Mouse (Mus musculus): ENCODE results near the gene Gm7879. TPM values are rescaled to one million over a fixed set of nuclear protein-coding genes. Genes with fewer than 3 reads are reported as not detected.
A peak's percentile ranks its signal among the peaks of the same experiment; 100 is the strongest.
"Not testable (repeated sequence)": the region's sequence is repeated elsewhere in the genome, so short reads cannot be mapped to it uniquely, and the experiment has no call there.

Gene Gm7879
- not detected in 2 replicates for polyA plus RNA-seq (2011; ENCODE audit: insufficient read depth, insufficient read length, low replicate concordance, missing spikeins)

DNA sequence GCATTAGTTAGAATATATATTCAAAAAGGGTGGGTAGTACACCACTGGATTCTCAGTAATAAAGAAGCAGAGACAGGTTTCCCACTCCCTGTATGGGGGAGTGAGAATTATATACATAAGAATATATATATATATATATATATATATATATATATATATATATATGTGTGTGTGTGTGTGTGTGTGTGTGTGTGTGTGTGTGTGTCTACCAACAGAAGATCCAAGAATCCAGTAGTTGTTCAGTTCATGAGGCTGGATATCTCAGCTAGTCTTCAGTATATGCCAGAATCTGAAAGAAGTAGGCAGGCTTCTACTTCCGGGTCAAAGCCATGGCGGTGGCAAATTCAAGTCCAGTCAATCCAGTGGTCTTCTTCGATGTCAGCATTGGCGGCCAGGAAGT lies at the start of gene Gm7879:
TSS of gene Gm7879 (plus strand) at position 301 of the 400 bp plus-strand sequence.
- H3K27ac ChIP-seq (ENCODE audit: control insufficient read depth, insufficient read depth, low read depth, low read length, poor library complexity); H3K4me1 ChIP-seq (ENCODE audit: control insufficient read depth, insufficient read depth, low read length): not testable (repeated sequence)
- WGBS, result 76% methylated on average over 4 of the region's 4 CpGs

DNA sequence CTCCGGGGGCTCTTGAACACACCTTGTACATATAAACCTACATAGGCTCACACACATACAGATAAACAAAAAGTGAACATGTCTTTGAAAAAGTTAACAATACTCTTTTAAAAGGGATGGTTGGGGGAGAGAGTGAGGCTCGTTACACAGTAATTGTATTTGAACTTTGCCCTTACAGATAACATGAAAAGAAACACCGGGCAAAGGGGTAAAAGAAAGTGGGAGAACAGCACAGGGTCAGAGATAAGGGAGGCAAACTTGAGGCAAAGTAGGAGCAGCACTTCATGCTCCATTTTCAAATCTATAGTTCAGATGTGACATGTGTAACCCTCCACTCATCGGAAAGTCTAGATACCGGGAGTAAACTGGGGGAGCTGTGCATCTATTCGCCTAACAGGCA lies 49.3 kb upstream of the Gm7879 start:
- Histone ChIP-seq H3K4me3 (replicated peaks; ENCODE audit: control insufficient read depth, low read depth, low read length) (no peak overlapping the region), H3K27ac (ENCODE audit: control insufficient read depth, insufficient read depth, low read depth, low read length, poor library complexity) (no peak overlapping the region), H3K4me1 (ENCODE audit: control insufficient read depth, insufficient read depth, low read length) (no peaks in the 10 kb centered on the region; the same call in 1 of the 2 replicates)
- WGBS, result 85% methylated on average over 6 of the region's 6 CpGs
- TF ChIP-seq CTCF (IDR thresholded peaks at IDR 0.05; ENCODE audit: control insufficient read depth, insufficient read depth, low read length), result no peak
- TF ChIP-seq POLR2A (IDR thresholded peaks at IDR 0.05; ENCODE audit: borderline replicate concordance, control insufficient read depth, low read depth, low read length), result no peak

More for the DNA sequence above, at the start of gene Gm7879:
- H3K4me3 ChIP-seq (replicated peaks; ENCODE audit: control insufficient read depth, low read depth, low read length), result not testable (repeated sequence)

DNA sequence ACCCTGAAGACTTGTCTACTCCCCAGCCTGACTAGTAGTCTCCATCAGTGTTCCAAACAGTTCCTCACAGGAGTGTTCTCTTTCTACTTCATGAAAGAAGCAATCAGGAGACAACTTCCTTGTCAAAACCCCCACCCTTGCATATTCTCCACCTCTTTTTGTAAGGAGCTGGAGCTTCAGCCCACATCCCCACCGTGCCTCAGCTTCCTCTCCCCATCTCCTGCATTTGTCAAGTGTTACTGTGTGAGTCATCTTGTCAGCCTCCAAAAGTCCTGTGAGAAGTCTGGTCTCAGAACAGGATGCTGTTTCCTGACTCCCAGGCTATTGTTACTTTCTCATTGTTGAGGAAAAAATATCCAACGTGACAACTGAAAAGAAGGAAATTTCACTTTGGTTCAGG lies 47.6 kb upstream of the Gm7879 start:
- H3K4me1 ChIP-seq (ENCODE audit: control insufficient read depth, insufficient read depth, low read length), result no peaks in the 10 kb centered on the region; the same call in 1 of the 2 replicates
- 55% methylated on average over 2 of the region's 2 CpGs for WGBS
- H3K4me3 ChIP-seq (replicated peaks; ENCODE audit: control insufficient read depth, low read depth, low read length), result no peak overlapping the region
- no peak overlapping the region for H3K27ac ChIP-seq (ENCODE audit: control insufficient read depth, insufficient read depth, low read depth, low read length, poor library complexity)
- no peak for TF ChIP-seq POLR2A (IDR thresholded peaks at IDR 0.05; ENCODE audit: borderline replicate concordance, control insufficient read depth, low read depth, low read length)
- no peak for TF ChIP-seq CTCF (IDR thresholded peaks at IDR 0.05; ENCODE audit: control insufficient read depth, insufficient read depth, low read length)

DNA sequence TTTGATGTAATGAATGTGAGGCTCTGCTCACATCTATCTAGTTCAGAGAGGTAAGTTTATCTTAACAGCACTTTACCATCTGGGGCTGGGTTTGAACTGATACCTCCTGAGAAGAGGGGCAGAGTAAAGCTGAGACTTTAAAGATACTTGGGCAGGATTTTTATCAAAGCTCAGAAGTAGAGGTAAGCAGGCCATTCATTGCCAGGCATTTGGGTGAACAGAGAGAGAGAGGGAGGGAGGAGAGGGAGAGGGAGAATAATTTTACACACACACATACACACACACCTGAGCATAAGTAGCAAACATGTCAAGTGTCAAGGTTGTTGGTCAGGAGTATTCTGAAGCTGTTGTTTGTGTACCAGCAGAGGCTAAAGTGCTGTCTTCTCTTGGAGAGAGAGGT lies 44.7 kb upstream of the Gm7879 start, which contains the start of gene Cd38:
TSS of gene Cd38 (plus strand) at position 301 of the 400 bp plus-strand sequence.
- H3K27ac ChIP-seq (ENCODE audit: control insufficient read depth, insufficient read depth, low read depth, low read length, poor library complexity), result peak within 1 kb of the TSS; percentile 90
- peak within 1 kb of the TSS; percentile 70 for H3K4me3 ChIP-seq (replicated peaks; ENCODE audit: control insufficient read depth, low read depth, low read length)
- TF ChIP-seq POLR2A (IDR thresholded peaks at IDR 0.05; ENCODE audit: borderline replicate concordance, control insufficient read depth, low read depth, low read length), result no peak
- no peak for TF ChIP-seq CTCF (IDR thresholded peaks at IDR 0.05; ENCODE audit: control insufficient read depth, insufficient read depth, low read length)
- peaks cover 3% of the 10 kb centered on the region for H3K4me1 ChIP-seq (ENCODE audit: control insufficient read depth, insufficient read depth, low read length)

DNA sequence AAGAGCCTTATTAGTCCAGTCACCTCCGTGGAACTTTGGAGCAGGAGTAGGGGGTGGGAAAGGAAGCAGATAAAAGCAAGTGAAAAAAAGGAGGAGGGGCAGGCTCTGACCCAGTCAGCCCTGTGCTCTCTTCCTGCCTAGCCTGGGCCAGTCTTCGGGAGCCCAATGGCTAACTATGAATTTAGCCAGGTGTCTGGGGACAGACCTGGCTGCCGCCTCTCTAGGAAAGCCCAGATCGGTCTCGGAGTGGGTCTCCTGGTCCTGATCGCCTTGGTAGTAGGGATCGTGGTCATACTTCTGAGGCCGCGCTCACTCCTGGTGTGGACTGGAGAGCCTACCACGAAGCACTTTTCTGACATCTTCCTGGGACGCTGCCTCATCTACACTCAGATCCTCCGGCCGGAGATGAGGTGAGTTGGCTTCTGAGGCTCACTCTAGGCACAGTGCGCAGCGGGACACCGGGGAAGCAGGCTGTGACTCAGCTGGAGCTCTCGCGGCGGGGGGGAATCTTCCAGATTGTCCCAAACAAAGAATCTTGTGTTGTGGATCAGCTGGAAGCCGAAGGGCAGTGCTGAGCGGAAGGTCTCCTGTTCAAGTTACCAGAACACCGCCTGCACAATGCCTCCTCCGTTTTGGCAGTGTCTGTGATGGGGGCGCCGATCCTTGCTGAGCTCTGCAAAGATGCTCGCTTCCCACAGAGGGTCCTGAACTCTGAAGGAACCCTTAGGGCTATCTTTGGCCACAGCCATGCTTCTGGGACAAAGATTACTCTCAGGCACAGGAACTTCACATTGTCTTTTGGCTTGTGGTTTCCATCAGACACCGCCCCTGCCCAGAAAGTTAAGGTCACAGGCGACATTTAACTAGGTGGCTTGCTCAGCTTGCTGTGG lies 44.0 kb upstream of the Gm7879 start:
- H3K27ac ChIP-seq (ENCODE audit: control insufficient read depth, insufficient read depth, low read depth, low read length, poor library complexity), result peak overlapping the region; percentile 90
- TF ChIP-seq CTCF (IDR thresholded peaks at IDR 0.05; ENCODE audit: control insufficient read depth, insufficient read depth, low read length) (no peak; the same call in 1 of the 2 replicates), POLR2A (IDR thresholded peaks at IDR 0.05; ENCODE audit: borderline replicate concordance, control insufficient read depth, low read depth, low read length) (no peak)
- peak overlapping the region; percentile 70 for H3K4me3 ChIP-seq (replicated peaks; ENCODE audit: control insufficient read depth, low read depth, low read length)
- peaks cover 5% of the 10 kb centered on the region for H3K4me1 ChIP-seq (ENCODE audit: control insufficient read depth, insufficient read depth, low read length)
- 6% methylated on average over 28 of the region's 28 CpGs for WGBS

DNA sequence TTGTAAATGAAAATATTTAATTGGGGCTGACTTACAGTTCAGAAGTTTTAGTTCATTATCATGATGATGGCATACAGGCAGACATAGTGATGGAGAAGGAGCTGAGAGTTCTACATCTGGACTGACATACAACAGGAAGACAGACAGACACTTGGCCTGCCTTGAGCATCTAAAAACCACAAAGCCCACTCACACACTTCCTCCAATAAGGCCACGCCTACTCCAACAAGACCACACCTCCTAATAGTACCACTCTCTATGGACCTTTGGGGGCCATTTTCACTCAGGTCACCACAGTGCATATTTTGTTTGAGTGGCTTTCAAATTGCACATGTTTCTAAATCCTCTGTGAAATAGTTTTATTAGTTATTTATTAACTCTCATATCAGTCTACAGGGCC lies 41.1 kb upstream of the Gm7879 start:
- 16% methylated on average over 1 of the region's 1 CpGs for WGBS
- TF ChIP-seq CTCF (IDR thresholded peaks at IDR 0.05; ENCODE audit: control insufficient read depth, insufficient read depth, low read length) (no peak), POLR2A (IDR thresholded peaks at IDR 0.05; ENCODE audit: borderline replicate concordance, control insufficient read depth, low read depth, low read length) (no peak)
- Histone ChIP-seq H3K27ac (ENCODE audit: control insufficient read depth, insufficient read depth, low read depth, low read length, poor library complexity) (no peak overlapping the region), H3K4me1 (ENCODE audit: control insufficient read depth, insufficient read depth, low read length) (peaks cover 5% of the 10 kb centered on the region), H3K4me3 (replicated peaks; ENCODE audit: control insufficient read depth, low read depth, low read length) (no peak overlapping the region)

DNA sequence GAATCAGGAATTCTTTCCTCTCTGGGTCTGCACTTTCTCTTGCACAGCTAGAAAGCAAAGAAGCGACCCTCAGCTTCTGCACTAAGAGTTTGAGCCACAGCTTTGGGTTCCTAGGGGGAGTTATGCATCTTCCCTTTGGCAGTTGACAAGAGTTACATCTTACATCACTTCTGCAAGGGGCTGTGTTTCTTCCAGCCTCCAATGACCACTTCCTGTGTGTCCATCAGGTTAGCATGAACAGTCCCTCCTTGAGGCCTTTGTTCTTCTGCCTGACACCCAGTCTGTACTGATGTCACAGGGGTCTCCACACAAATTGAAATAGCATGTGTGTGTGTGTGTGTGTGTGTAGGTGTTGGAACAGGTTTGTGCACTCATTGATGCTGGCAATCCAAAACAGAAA lies 40.3 kb upstream of the Gm7879 start:
- peaks cover 5% of the 10 kb centered on the region for H3K4me1 ChIP-seq (ENCODE audit: control insufficient read depth, insufficient read depth, low read length)

DNA sequence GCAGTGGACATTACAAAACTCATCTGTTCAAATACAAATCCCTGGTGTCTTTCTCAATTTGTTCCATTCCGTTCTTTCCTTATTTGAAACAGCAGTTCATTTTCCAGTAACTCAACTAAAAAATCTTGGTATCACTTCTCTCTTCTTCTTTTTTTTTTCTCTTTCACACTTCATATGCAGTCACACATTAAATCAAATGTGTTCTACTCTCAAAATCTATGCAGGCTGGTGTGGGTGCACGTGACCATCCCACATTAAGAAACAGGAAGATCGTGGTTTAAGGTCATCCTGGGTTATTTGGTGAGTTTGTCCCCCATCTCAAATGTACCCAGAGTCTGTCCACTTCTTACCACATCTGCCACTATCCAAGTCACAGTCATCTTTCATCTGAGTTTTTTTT lies 30.9 kb upstream of the Gm7879 start:
- no peak for TF ChIP-seq CTCF (IDR thresholded peaks at IDR 0.05; ENCODE audit: control insufficient read depth, insufficient read depth, low read length)
- TF ChIP-seq POLR2A (IDR thresholded peaks at IDR 0.05; ENCODE audit: borderline replicate concordance, control insufficient read depth, low read depth, low read length), result no peak
- peaks cover 7% of the 10 kb centered on the region; the same call in 1 of the 2 replicates for H3K4me1 ChIP-seq (ENCODE audit: control insufficient read depth, insufficient read depth, low read length)
- no peak overlapping the region for H3K4me3 ChIP-seq (replicated peaks; ENCODE audit: control insufficient read depth, low read depth, low read length)
- 7% methylated on average over 3 of the region's 3 CpGs for WGBS
- no peak overlapping the region for H3K27ac ChIP-seq (ENCODE audit: control insufficient read depth, insufficient read depth, low read depth, low read length, poor library complexity)

More for the DNA sequence above, 40.3 kb upstream of the Gm7879 start:
- 53% methylated on average over 1 of the region's 1 CpGs for WGBS
- no peak overlapping the region for H3K4me3 ChIP-seq (replicated peaks; ENCODE audit: control insufficient read depth, low read depth, low read length)
- no peak overlapping the region for H3K27ac ChIP-seq (ENCODE audit: control insufficient read depth, insufficient read depth, low read depth, low read length, poor library complexity)
- TF ChIP-seq POLR2A (IDR thresholded peaks at IDR 0.05; ENCODE audit: borderline replicate concordance, control insufficient read depth, low read depth, low read length) (no peak), CTCF (IDR thresholded peaks at IDR 0.05; ENCODE audit: control insufficient read depth, insufficient read depth, low read length) (no peak)

Measured in bone marrow, adult 2 months (tissue).